Mouse (Mus musculus) mesoderm, embryonic 11.5 days (tissue): ENCODE measurements around the gene Tmem150c.

Experiments
- DNase-seq: peaks from one replicate; pipeline ENCODE4 v3.0.0-alpha.2; 2012; ENCODE audit warnings: low read depth, low spot score

Tmem150c gene

GRCm38 (mm10) chr5:100159638-100159973, at the start of gene Tmem150c:
Gene Tmem150c (minus strand): TSS chr5:100159808.
- no peak for DNase-seq

GRCm38 (mm10) chr5:100209093-100209492, 49.5 kb upstream of the Tmem150c start:
- DNase-seq: no peak

- DNase-seq: no peak
Observed at GRCm38 (mm10) chr5:100206675-100207074, 47.1 kb upstream of the Tmem150c start.

GRCm38 (mm10) chr5:100205519-100206189, 46.0 kb upstream of the Tmem150c start:
- DNase-seq: no peak

- DNase-seq: peak; percentile 35
Observed at GRCm38 (mm10) chr5:100200805-100201204, 41.2 kb upstream of the Tmem150c start.

GRCm38 (mm10) chr5:100200296-100200695, 40.7 kb upstream of the Tmem150c start:
- DNase-seq: no peak

- no peak for DNase-seq
Observed at GRCm38 (mm10) chr5:100199092-100199853, 39.7 kb upstream of the Tmem150c start.

- DNase-seq: no peak
Observed at GRCm38 (mm10) chr5:100197476-100197875, 37.9 kb upstream of the Tmem150c start.

GRCm38 (mm10) chr5:100196854-100197431, 37.3 kb upstream of the Tmem150c start:
- DNase-seq: no peak

- no peak for DNase-seq
Observed at GRCm38 (mm10) chr5:100196397-100196796, 36.8 kb upstream of the Tmem150c start.

- no peak for DNase-seq
Observed at GRCm38 (mm10) chr5:100191438-100192190, 32.0 kb upstream of the Tmem150c start.

GRCm38 (mm10) chr5:100187035-100187901, 27.7 kb upstream of the Tmem150c start:
- no peak for DNase-seq

GRCm38 (mm10) chr5:100186618-100187017, 27.0 kb upstream of the Tmem150c start:
- DNase-seq: no peak

GRCm38 (mm10) chr5:100185895-100186294, 26.3 kb upstream of the Tmem150c start:
- peak; percentile 29 for DNase-seq

GRCm38 (mm10) chr5:100181011-100181410, 21.4 kb upstream of the Tmem150c start:
- no peak for DNase-seq

GRCm38 (mm10) chr5:100178781-100179165, 19.2 kb upstream of the Tmem150c start:
- no peak for DNase-seq

GRCm38 (mm10) chr5:100178122-100178780, 18.6 kb upstream of the Tmem150c start:
- no peak for DNase-seq

GRCm38 (mm10) chr5:100177547-100177946, 17.9 kb upstream of the Tmem150c start:
- no peak for DNase-seq

- DNase-seq: no peak
Observed at GRCm38 (mm10) chr5:100176096-100176495, 16.5 kb upstream of the Tmem150c start.

- DNase-seq: no peak
Observed at GRCm38 (mm10) chr5:100175582-100175981, 16.0 kb upstream of the Tmem150c start.

- no peak for DNase-seq
Observed at GRCm38 (mm10) chr5:100172104-100172503, 12.5 kb upstream of the Tmem150c start.
